22 mouse cellular contexts compared by ENCODE assay signal in genomic region chr12:9839198-9839845, GRCm38 (mm10).
A peak's percentile ranks its signal among the peaks of the same experiment; 100 is the strongest.
DNase-seq lines count a peak whose midpoint lies in the region; ATAC-seq and TF ChIP-seq lines count a peak whose summit lies in the region.
"Had no signal": no experiment of that assay in that cellular context is flagged by ENCODE, and none has a peak within 500 bp of the region (broad histone marks: within the 10 kb centered on the region; RNA-seq: fewer than 3 reads in every experiment).

No protein-coding gene starts in this region.

- no peaks in the 10 kb centered on the region for H3K9me3 ChIP-seq in embryonic facial prominence, embryonic 11.5 days (replicated peaks; ENCODE audit: control insufficient read depth, low read length)
- no peaks in the 10 kb centered on the region for H3K9me3 ChIP-seq in embryonic facial prominence, embryonic 10.5 days
- no peaks in the 10 kb centered on the region for H3K9me3 ChIP-seq in lung, postnatal 0 days (ENCODE audit: low read length)
- no peaks in the 10 kb centered on the region for H3K9me3 ChIP-seq in embryonic facial prominence, embryonic 14.5 days (ENCODE audit: control insufficient read depth, low read length)
- H3K9me3 ChIP-seq in heart, embryonic 10.5 days: no peaks in the 10 kb centered on the region
- H3K9me3 ChIP-seq: embryonic facial prominence, embryonic 12.5 days; forebrain, embryonic 10.5 days; heart, embryonic 15.5 days; hindbrain, embryonic 13.5 days had no signal

- ATAC-seq in embryonic facial prominence, embryonic 11.5 days (replicated peaks; ENCODE audit: insufficient number of reproducible peaks, low FRiP score, low TSS enrichment, low read depth): no peak
- peak; percentile 35; the same call in 1 of the 2 replicates for ATAC-seq in lung, postnatal 0 days
- no peak for ATAC-seq in embryonic facial prominence, embryonic 14.5 days (ENCODE audit: low read depth)
- ATAC-seq: activated CD4-positive, CD25-positive, alpha-beta regulatory T cell, adult 4 months; forebrain, embryonic 14.5 days; hindbrain, postnatal 0 days had no signal

- no peaks in the 10 kb centered on the region for H3K4me1 ChIP-seq in embryonic facial prominence, embryonic 11.5 days (ENCODE audit: control insufficient read depth, insufficient read depth, low read length)
- H3K4me1 ChIP-seq in embryonic facial prominence, embryonic 10.5 days: no peaks in the 10 kb centered on the region
- H3K4me1 ChIP-seq in lung, postnatal 0 days (ENCODE audit: insufficient read depth, low read depth, low read length): no peaks in the 10 kb centered on the region
- peaks cover 4% of the 10 kb centered on the region for H3K4me1 ChIP-seq in lung, adult 2 months (ENCODE audit: control insufficient read depth, insufficient read depth, low read length)
- peaks cover 3% of the 10 kb centered on the region; the same call in 1 of the 2 replicates for H3K4me1 ChIP-seq in embryonic facial prominence, embryonic 14.5 days (ENCODE audit: control insufficient read depth, insufficient read depth, low read length)
- H3K4me1 ChIP-seq in heart, embryonic 10.5 days: no peaks in the 10 kb centered on the region
- H3K4me1 ChIP-seq: embryonic facial prominence, embryonic 12.5 days; forebrain, embryonic 10.5 days; heart, embryonic 15.5 days; hindbrain, embryonic 13.5 days had no signal

- H3K4me2 ChIP-seq in embryonic facial prominence, embryonic 11.5 days (ENCODE audit: low read depth, low read length): no peak overlapping the region
- no peak overlapping the region for H3K4me2 ChIP-seq in lung, postnatal 0 days (replicated peaks; ENCODE audit: low read depth, low read length)
- H3K4me2 ChIP-seq in embryonic facial prominence, embryonic 14.5 days (ENCODE audit: low read depth, low read length): no peak overlapping the region
- H3K4me2 ChIP-seq: embryonic facial prominence, embryonic 12.5 days; heart, embryonic 11.5 days; heart, embryonic 15.5 days; hindbrain, embryonic 13.5 days had no signal

- H3K9ac ChIP-seq in embryonic facial prominence, embryonic 11.5 days (replicated peaks; ENCODE audit: low read length): no peak overlapping the region
- H3K9ac ChIP-seq in lung, postnatal 0 days (replicated peaks; ENCODE audit: low read depth): no peak overlapping the region
- H3K9ac ChIP-seq in embryonic facial prominence, embryonic 14.5 days (ENCODE audit: low read depth, low read length): no peak overlapping the region
- H3K9ac ChIP-seq: embryonic facial prominence, embryonic 12.5 days; heart, embryonic 15.5 days; hindbrain, embryonic 13.5 days had no signal

- no peak for TF ChIP-seq EP300 in lung, postnatal 0 days (IDR thresholded peaks at IDR 0.05)

- no peak overlapping the region for H3K4me3 ChIP-seq in embryonic facial prominence, embryonic 11.5 days (ENCODE audit: low read depth, low read length)
- H3K4me3 ChIP-seq in embryonic facial prominence, embryonic 10.5 days: no peak overlapping the region
- no peak overlapping the region for H3K4me3 ChIP-seq in lung, postnatal 0 days (ENCODE audit: low read depth, low read length)
- H3K4me3 ChIP-seq in lung, adult 2 months (replicated peaks; ENCODE audit: extremely low read depth, low read depth, low read length): no peak overlapping the region
- no peak overlapping the region for H3K4me3 ChIP-seq in embryonic facial prominence, embryonic 14.5 days (ENCODE audit: low read depth, low read length)
- no peak overlapping the region for H3K4me3 ChIP-seq in heart, embryonic 10.5 days
- H3K4me3 ChIP-seq: embryonic facial prominence, embryonic 12.5 days; forebrain, embryonic 10.5 days; heart, embryonic 15.5 days; hindbrain, embryonic 13.5 days had no signal

- no peak for TF ChIP-seq CTCF in lung, postnatal 0 days (IDR thresholded peaks at IDR 0.05)
- no peak for TF ChIP-seq CTCF in lung, adult 2 months (IDR thresholded peaks at IDR 0.05; ENCODE audit: insufficient read depth, low read length)

- H3K36me3 ChIP-seq in embryonic facial prominence, embryonic 11.5 days (replicated peaks; ENCODE audit: control insufficient read depth, insufficient read depth, low read depth, low read length): no peaks in the 10 kb centered on the region
- no peaks in the 10 kb centered on the region for H3K36me3 ChIP-seq in embryonic facial prominence, embryonic 10.5 days (replicated peaks)
- H3K36me3 ChIP-seq in lung, postnatal 0 days (ENCODE audit: insufficient read depth, low read length): no peaks in the 10 kb centered on the region
- H3K36me3 ChIP-seq in embryonic facial prominence, embryonic 14.5 days (ENCODE audit: control insufficient read depth, insufficient read depth, low read length): no peaks in the 10 kb centered on the region
- H3K36me3 ChIP-seq in heart, embryonic 10.5 days: no peaks in the 10 kb centered on the region
- H3K36me3 ChIP-seq: embryonic facial prominence, embryonic 12.5 days; forebrain, embryonic 10.5 days; heart, embryonic 15.5 days; hindbrain, embryonic 13.5 days had no signal

- H3K27me3 ChIP-seq in embryonic facial prominence, embryonic 11.5 days (ENCODE audit: control insufficient read depth, insufficient read depth, low read length): no peaks in the 10 kb centered on the region
- no peaks in the 10 kb centered on the region for H3K27me3 ChIP-seq in embryonic facial prominence, embryonic 10.5 days (replicated peaks; ENCODE audit: low read depth, poor library complexity, severe bottlenecking)
- no peaks in the 10 kb centered on the region for H3K27me3 ChIP-seq in lung, postnatal 0 days (replicated peaks; ENCODE audit: insufficient read depth, low read length)
- no peaks in the 10 kb centered on the region for H3K27me3 ChIP-seq in embryonic facial prominence, embryonic 14.5 days (replicated peaks; ENCODE audit: control insufficient read depth, insufficient read depth, low read length)
- no peaks in the 10 kb centered on the region for H3K27me3 ChIP-seq in heart, embryonic 10.5 days (ENCODE audit: insufficient read depth, poor library complexity, severe bottlenecking)
- H3K27me3 ChIP-seq: embryonic facial prominence, embryonic 12.5 days; heart, embryonic 15.5 days; hindbrain, embryonic 13.5 days had no signal

- 54% methylated on average over 5 of the region's 5 CpGs for WGBS in embryonic facial prominence, embryonic 11.5 days
- WGBS in embryonic facial prominence, embryonic 10.5 days: 57% methylated on average over 5 of the region's 5 CpGs
- 63% methylated on average over 5 of the region's 5 CpGs for whole genome bisulfite sequencing in lung, postnatal 0 days
- WGBS in lung, adult 2 months: 58% methylated on average over 5 of the region's 5 CpGs
- 52% methylated on average over 5 of the region's 5 CpGs for WGBS in embryonic facial prominence, embryonic 14.5 days
- 72% methylated on average over 5 of the region's 5 CpGs for WGBS in heart, embryonic 10.5 days

- TF ChIP-seq POLR2A in lung, adult 2 months (IDR thresholded peaks at IDR 0.05; ENCODE audit: borderline replicate concordance, extremely low read depth, low read depth, low read length): no peak

- no peak overlapping the region for H3K27ac ChIP-seq in embryonic facial prominence, embryonic 11.5 days (replicated peaks; ENCODE audit: low read depth, low read length)
- H3K27ac ChIP-seq in embryonic facial prominence, embryonic 10.5 days (replicated peaks): no peak overlapping the region
- no peak overlapping the region for H3K27ac ChIP-seq in lung, postnatal 0 days (ENCODE audit: low read length)
- no peak overlapping the region for H3K27ac ChIP-seq in embryonic facial prominence, embryonic 14.5 days (replicated peaks; ENCODE audit: low read depth, low read length)
- no peak overlapping the region for H3K27ac ChIP-seq in heart, embryonic 10.5 days
- H3K27ac ChIP-seq: embryonic facial prominence, embryonic 12.5 days; forebrain, embryonic 10.5 days; heart, embryonic 15.5 days; hindbrain, embryonic 13.5 days; hindbrain, postnatal 0 days had no signal

- DNase-seq in embryonic facial prominence, embryonic 11.5 days (ENCODE audit: low spot score): peak; percentile 9
- no peak for DNase-seq in embryonic facial prominence, embryonic 10.5 days (ENCODE audit: low spot score)
- no peak for DNase-seq in lung, postnatal 0 days (ENCODE audit: low spot score)
- DNase-seq in lung, adult 2 months: no peak
- peak; percentile 25 for DNase-seq in embryonic facial prominence, embryonic 14.5 days (ENCODE audit: low spot score)
- no peak for DNase-seq in layer of hippocampus, postnatal 25 days (ENCODE audit: extremely low spot score in 1 of 2, low spot score in 1 of 2)
- DNase-seq in cerebellum, adult 9-11 months: no peak
- no peak for DNase-seq in heart, embryonic 10.5 days (ENCODE audit: low spot score)
- DNase-seq: adrenal gland, postnatal 14 days; cerebellum, adult 11-12 months; cerebellum, adult 9-10 months; cerebellum, postnatal 36 days; gastrocnemius, postnatal 36 days; heart, postnatal 14 days had no signal

Comparison
In these comparisons a context has a peak if more than half of its experiments do, and no peak if none do; other contexts are left out.
1. DNase-seq: peak in embryonic facial prominence, embryonic 11.5 days (single experiment) and embryonic facial prominence, embryonic 14.5 days (single experiment); none in embryonic facial prominence, embryonic 10.5 days (single experiment), lung, postnatal 0 days (single experiment), lung, adult 2 months (single experiment), layer of hippocampus, postnatal 25 days (0 of 2), cerebellum, adult 9-11 months (single experiment) and heart, embryonic 10.5 days (single experiment).